Mouse (Mus musculus) intestine, postnatal 0 days (tissue): ENCODE measurements around the gene Atp8a2. TPM values are rescaled to one million over a fixed set of nuclear protein-coding genes. Genes with fewer than 3 reads are reported as not detected.

ENCODE experiments used
- ATAC-seq: fragments of 200-750 bp; cut with Nextera tagmentation; 2 replicates; pipeline ENCODE4 v1.8.0; 2017; ENCODE audit warnings: mild to moderate bottlenecking, moderate TSS enrichment, moderate library complexity
- H3K27ac ChIP-seq: fragments of 300-500 bp; sonication (generic); 2 replicates; pipeline ENCODE4 v1.5.1; 2014; ENCODE audit warnings: mild to moderate bottlenecking, low read depth, low read length, moderate library complexity
- H3K27me3 ChIP-seq: fragments of 300-500 bp; sonication (generic); replicated peaks from 2 replicates; pipeline ENCODE4 v1.6.1; 2014; ENCODE audit warnings: low read length, mixed read lengths; ENCODE audit not compliant: control insufficient read depth, insufficient read depth
- H3K36me3 ChIP-seq: fragments of 300-500 bp; sonication (generic); 2 replicates; pipeline ENCODE4 v1.6.1; 2014; ENCODE audit warnings: mild to moderate bottlenecking, moderate library complexity; ENCODE audit not compliant: control insufficient read depth, insufficient read depth
- H3K4me1 ChIP-seq: fragments of 300-500 bp; sonication (generic); replicated peaks from 2 replicates; pipeline ENCODE4 v1.6.1; 2014; ENCODE audit warnings: antibody characterized with exemption, low read length, mixed read lengths; ENCODE audit not compliant: control insufficient read depth, insufficient read depth
- H3K4me2 ChIP-seq: fragments of 300-500 bp; sonication (generic); replicated peaks from 2 replicates; pipeline ENCODE4 v1.6.1; 2014; ENCODE audit warnings: low read depth, mild to moderate bottlenecking, moderate library complexity
- H3K4me3 ChIP-seq: fragments of 300-500 bp; sonication (generic); 2 replicates; pipeline ENCODE4 v1.5.1; 2014; ENCODE audit warnings: low read depth, low read length
- H3K9ac ChIP-seq: fragments of 300-500 bp; sonication (generic); 2 replicates; pipeline ENCODE4 v1.6.1; 2014; ENCODE audit warnings: mild to moderate bottlenecking, low read depth, low read length
- H3K9me3 ChIP-seq: fragments of 300-500 bp; sonication (generic); 2 replicates; pipeline ENCODE4 v1.6.1; 2016; ENCODE audit warnings: mixed run types; ENCODE audit not compliant: control insufficient read depth
- CTCF ChIP-seq: sonication (generic); IDR thresholded peaks from 2 replicates; pipeline ENCODE4 v1.5.1; 2016; ENCODE audit warnings: low read depth, mild to moderate bottlenecking, control low read depth, antibody characterized with exemption, moderate library complexity
- WGBS: fragments of 180-500 bp; shearing (Covaris S2); extraction: QIAGEN DNeasy Blood & Tissue Kit; methylation state at CpG from one replicate; pipeline ENCODE4 v1.1.7; 2014; 5-methylcytosine and 5-hydroxymethylcytosine counted together
- polyA plus RNA-seq: library from polyadenylated mRNA; unstranded; fragments of >200 nt; fragmentation: Nextera tagmentation; extraction: Ambion mirVana; gene quantifications from 2 replicates; pipeline ENCODE4 v1.2.1, GENCODE M21; 2015

Gene Atp8a2
- polyA plus RNA-seq, 1 experiment from 2014 or later: 5.1 TPM

DNA sequence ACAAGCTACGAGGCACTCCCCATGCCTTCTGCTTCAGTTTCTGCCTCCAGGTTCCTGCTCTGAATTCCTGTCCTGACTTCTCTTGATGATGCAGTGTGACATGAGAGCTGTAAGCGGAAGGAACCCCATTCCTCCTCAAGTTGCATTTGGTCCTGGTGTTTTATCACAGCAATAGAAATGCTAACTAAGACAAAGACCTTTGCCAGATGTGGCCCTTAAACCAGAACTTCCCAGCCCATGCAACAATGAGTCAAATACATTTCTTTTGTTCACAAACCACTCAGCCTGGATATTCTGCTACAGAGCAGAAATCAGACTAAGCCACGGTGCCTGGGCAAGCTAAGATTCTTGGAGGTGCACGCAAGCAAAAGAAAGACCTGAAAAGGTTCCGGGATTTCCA lies 268.2 kb downstream of the Atp8a2 start:
- no peak overlapping the region for H3K9ac ChIP-seq
- H3K36me3 ChIP-seq: no peaks in the 10 kb centered on the region
- H3K27me3 ChIP-seq: no peaks in the 10 kb centered on the region
- TF ChIP-seq CTCF: no peak
- no peak overlapping the region for H3K4me3 ChIP-seq
- H3K4me1 ChIP-seq: 0 out of 2 replicates have a peak, but pooled peaks cover 3% of the 10 kb centered on the region
- no peaks in the 10 kb centered on the region for H3K9me3 ChIP-seq
- no peak for ATAC-seq
- H3K27ac ChIP-seq: no peak overlapping the region
- H3K4me2 ChIP-seq: no peak overlapping the region
- 90% methylated on average over 5 of the region's 5 CpGs for WGBS

DNA sequence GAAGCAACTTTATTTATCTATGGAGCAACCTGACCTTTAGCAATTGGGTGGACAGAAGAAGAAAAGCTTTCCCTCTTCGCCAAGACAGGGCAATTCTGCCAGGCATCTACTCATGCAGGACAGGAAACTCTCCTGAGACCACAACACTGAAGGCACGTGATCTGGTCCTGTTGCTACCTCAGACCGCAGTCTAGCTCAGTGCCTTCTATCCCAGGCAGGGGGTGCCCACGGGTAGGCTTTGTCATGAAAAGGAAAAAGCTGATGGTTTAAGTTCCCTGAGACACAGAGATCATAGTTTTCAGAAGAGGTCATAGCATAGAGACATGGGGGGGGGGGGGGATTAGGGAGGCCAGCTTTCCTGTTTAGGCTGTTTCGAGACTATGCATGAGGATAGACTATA lies 269.2 kb downstream of the Atp8a2 start:
- TF ChIP-seq CTCF: no peak
- H3K9ac ChIP-seq: no peak overlapping the region
- no peak overlapping the region for H3K4me2 ChIP-seq
- no peaks in the 10 kb centered on the region for H3K36me3 ChIP-seq
- H3K4me1 ChIP-seq: 0 out of 2 replicates have a peak, but pooled peaks cover 3% of the 10 kb centered on the region
- H3K9me3 ChIP-seq: no peaks in the 10 kb centered on the region
- no peaks in the 10 kb centered on the region for H3K27me3 ChIP-seq
- no peak overlapping the region for H3K27ac ChIP-seq
- ATAC-seq: no peak
- 81% methylated on average over 5 of the region's 5 CpGs for WGBS
- H3K4me3 ChIP-seq: no peak overlapping the region

DNA sequence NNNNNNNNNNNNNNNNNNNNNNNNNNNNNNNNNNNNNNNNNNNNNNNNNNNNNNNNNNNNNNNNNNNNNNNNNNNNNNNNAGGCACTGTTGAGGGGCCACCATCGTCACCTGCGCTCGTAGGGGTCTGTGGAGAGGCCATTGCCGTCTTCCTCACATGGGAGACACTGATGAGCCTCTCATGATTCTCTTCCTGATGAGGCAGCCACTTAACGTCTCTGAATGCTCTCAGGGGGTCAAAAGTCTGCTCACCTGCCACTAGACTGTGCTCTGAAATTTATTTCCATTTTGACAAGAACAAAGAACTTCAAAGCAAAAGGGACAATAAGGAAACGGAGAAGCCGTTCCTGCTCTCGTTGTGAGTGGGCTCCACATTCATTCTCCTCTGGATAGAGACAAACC lies 277.1 kb downstream of the Atp8a2 start:
- Histone ChIP-seq H3K27ac (no peak overlapping the region), H3K27me3 (no peaks in the 10 kb centered on the region), H3K4me1 (no peaks in the 10 kb centered on the region), H3K4me3 (no peak overlapping the region), H3K36me3 (no peaks in the 10 kb centered on the region), H3K9me3 (no peaks in the 10 kb centered on the region), H3K9ac (no peak overlapping the region), H3K4me2 (peak overlapping the region; percentile 48)
- WGBS: 30% methylated on average over 8 of the region's 8 CpGs
- no peak for TF ChIP-seq CTCF
- peak; percentile 59; the same call in 1 of the 2 replicates for ATAC-seq

DNA sequence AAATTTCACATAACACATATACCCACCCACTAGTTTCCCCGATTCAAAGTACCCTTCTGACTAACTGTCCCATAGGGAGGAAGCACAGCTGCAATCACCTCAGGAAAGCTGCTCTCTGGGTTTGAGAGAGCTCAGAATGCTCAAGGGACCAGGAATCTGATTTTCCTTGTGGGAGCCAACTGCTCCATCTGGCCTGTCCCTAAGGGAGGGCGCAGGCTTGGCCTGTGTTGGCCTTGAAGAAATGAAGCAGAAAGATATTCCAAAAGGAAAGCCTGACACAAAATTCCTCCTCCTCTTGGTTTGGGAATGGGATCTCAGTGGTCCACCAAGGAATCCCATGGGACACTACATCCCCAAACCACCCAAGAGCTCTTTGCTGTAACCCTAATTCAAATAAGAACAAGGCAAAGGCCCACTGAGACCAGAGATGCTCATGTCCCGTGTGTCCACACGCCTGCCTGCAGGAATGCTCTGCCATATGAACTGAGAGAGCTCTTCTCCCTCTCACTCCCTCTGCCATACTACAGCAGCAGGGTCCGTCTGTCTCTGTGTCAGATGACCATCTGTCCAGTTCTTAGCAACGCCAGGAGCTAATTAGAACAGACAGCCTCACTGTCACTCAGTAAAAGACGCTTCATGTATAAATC lies 293.4 kb downstream of the Atp8a2 start:
- Histone ChIP-seq H3K27me3 (no peaks in the 10 kb centered on the region), H3K4me3 (no peak overlapping the region), H3K9me3 (no peaks in the 10 kb centered on the region), H3K27ac (no peak overlapping the region), H3K36me3 (no peaks in the 10 kb centered on the region), H3K9ac (no peak overlapping the region), H3K4me1 (no peaks in the 10 kb centered on the region), H3K4me2 (no peak overlapping the region)
- no peak for ATAC-seq
- no peak for TF ChIP-seq CTCF
- WGBS: 92% methylated on average over 7 of the region's 7 CpGs

DNA sequence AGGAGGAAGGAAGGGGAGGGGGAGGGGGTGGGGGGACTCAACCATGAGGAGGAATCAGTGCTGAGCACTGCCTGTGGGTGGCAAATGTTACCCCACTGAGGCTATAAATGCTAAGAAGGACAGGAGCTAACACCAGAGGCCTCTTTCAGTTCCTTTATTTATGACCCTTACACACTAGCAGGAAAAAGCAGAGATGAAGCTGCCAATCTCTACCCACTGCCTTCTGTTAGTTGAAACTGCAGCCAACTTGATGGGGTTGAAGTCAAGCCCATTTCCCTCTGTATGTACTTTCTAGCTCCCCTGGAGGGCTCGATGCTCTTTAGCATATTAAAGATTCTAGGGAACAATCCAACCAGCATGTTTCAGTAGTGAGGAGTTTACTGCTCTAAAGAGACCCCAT lies 303.0 kb downstream of the Atp8a2 start:
- Histone ChIP-seq H3K36me3 (no peaks in the 10 kb centered on the region), H3K4me3 (no peak overlapping the region), H3K27me3 (no peaks in the 10 kb centered on the region), H3K4me1 (no peaks in the 10 kb centered on the region), H3K9me3 (no peaks in the 10 kb centered on the region), H3K27ac (no peak overlapping the region), H3K9ac (no peak overlapping the region), H3K4me2 (no peak overlapping the region)
- WGBS: 80% methylated on average over 1 of the region's 1 CpGs
- ATAC-seq: no peak
- TF ChIP-seq CTCF: no peak

DNA sequence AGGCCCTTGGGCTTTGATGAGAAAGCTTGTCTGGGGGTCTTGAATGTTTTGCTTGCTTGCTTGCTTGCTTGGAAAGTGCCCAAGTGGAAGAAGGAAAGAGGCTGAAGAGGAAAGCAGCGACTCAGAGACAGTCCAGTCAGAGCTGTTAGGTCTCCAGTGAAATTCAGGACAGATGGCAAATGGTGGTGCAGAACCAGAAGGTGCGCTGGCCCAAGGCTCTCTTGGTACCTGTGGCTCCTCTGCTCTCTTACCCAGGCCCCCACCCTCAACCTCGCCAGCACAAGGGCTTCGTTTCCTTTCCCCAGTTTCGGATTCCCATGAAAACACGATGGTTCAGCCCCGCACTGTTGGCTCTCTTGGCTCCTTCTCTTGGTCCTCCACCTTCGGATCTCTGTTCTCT lies 304.9 kb downstream of the Atp8a2 start:
- ATAC-seq: no peak
- H3K4me3 ChIP-seq: no peak overlapping the region
- WGBS: 90% methylated on average over 8 of the region's 8 CpGs

More for the DNA sequence above, 304.9 kb downstream of the Atp8a2 start:
- Histone ChIP-seq H3K27ac (no peak overlapping the region), H3K9ac (no peak overlapping the region), H3K27me3 (no peaks in the 10 kb centered on the region), H3K9me3 (no peaks in the 10 kb centered on the region), H3K36me3 (no peaks in the 10 kb centered on the region), H3K4me1 (no peaks in the 10 kb centered on the region), H3K4me2 (no peak overlapping the region)
- TF ChIP-seq CTCF: no peak
